Mouse (Mus musculus): ENCODE results near the gene As3mt.

- TF ChIP-seq CTCF (IDR thresholded peaks at IDR 0.05) (no peak), EP300 (IDR thresholded peaks at IDR 0.05) (no peak)
Observed at GRCm38 (mm10) chr19:46752235-46752634, 45.0 kb downstream of the As3mt start.
